Mouse (Mus musculus): ENCODE data around the gene Fam102b. TPM values are rescaled to one million over a fixed set of nuclear protein-coding genes. Genes with fewer than 3 reads are reported as not detected.
A peak's percentile ranks its signal among the peaks of the same experiment; 100 is the strongest.

Gene Fam102b
- polyA plus RNA-seq, 1 experiment, result 2.5 TPM

- 94% methylated on average over 13 of the region's 13 CpGs for WGBS
- TF ChIP-seq CTCF (IDR thresholded peaks at IDR 0.05; ENCODE audit: extremely low read depth, insufficient read depth, insufficient read length, insufficient replicate concordance) (no peak), POLR2A (IDR thresholded peaks at IDR 0.05; ENCODE audit: low read depth, low read length) (no peak)
- no peaks in the 10 kb centered on the region for H3K4me1 ChIP-seq (ENCODE audit: control insufficient read depth, insufficient read depth, insufficient read length)
- no peak for DNase-seq (ENCODE audit: low read depth in 1 of 2, low spot score in 2 of 2)
- H3K27ac ChIP-seq (ENCODE audit: insufficient read depth, low read length), result no peak overlapping the region
- no peaks in the 10 kb centered on the region for H3K36me3 ChIP-seq (ENCODE audit: control insufficient read depth, insufficient read depth, low read length)
- H3K4me3 ChIP-seq (ENCODE audit: extremely low read depth, insufficient read depth, insufficient read length), result no peak overlapping the region
- no peaks in the 10 kb centered on the region for H3K27me3 ChIP-seq (ENCODE audit: control insufficient read depth, insufficient read depth, low read length)
Observed at GRCm38 (mm10) chr3:108959680-108960295, 67.6 kb downstream of the Fam102b start.

DNA sequence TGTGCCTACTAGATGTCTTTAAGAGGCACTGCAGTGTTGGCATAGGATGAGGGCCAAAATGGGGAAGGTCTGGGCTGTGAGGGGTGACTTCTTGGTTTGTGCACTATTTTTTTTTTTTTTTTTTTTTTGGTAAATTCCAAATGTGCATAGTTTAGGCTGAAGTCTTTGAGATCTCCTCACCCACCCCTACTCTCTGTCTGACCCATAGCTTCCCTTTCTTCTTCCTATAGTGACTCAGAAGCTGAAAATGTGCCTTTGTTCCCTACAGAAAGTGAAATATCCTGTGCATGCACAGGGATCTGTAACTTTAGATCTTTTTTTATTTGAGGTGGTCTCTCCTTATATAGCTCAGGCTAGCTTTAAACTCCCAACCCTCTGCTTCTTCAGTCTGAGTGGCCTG is 69.4 kb downstream of the Fam102b start:
- Histone ChIP-seq H3K4me1 (ENCODE audit: control insufficient read depth, insufficient read depth, insufficient read length) (no peaks in the 10 kb centered on the region), H3K4me3 (ENCODE audit: extremely low read depth, insufficient read depth, insufficient read length) (no peak overlapping the region), H3K36me3 (ENCODE audit: control insufficient read depth, insufficient read depth, low read length) (no peaks in the 10 kb centered on the region), H3K27me3 (ENCODE audit: control insufficient read depth, insufficient read depth, low read length) (no peaks in the 10 kb centered on the region), H3K27ac (ENCODE audit: insufficient read depth, low read length) (no peak overlapping the region)
- DNase-seq (ENCODE audit: low read depth in 1 of 2, low spot score in 2 of 2), result no peak
- TF ChIP-seq CTCF (IDR thresholded peaks at IDR 0.05; ENCODE audit: extremely low read depth, insufficient read depth, insufficient read length, insufficient replicate concordance) (no peak), POLR2A (IDR thresholded peaks at IDR 0.05; ENCODE audit: low read depth, low read length) (no peak)

DNA sequence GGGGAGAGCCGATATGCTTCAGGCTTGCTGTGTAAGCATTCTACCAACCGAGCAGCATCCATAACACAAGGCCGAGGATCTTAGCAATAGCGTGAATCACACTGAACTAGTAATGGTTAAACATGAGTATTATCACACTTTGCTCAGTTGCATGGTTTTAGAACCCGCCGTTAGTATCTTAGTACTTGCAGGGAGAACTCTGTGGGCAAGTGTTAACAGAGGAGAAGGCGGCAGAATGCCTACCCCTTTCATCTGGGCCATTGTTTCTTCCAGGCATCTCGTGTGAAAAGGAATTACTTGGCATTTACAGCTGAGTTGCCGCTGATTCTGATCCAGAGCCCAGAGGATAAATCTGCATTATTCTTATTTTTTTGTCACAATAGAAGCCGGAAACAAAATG is 86.4 kb downstream of the Fam102b start:
- Histone ChIP-seq H3K4me3 (ENCODE audit: extremely low read depth, insufficient read depth, insufficient read length) (no peak overlapping the region), H3K36me3 (ENCODE audit: control insufficient read depth, insufficient read depth, low read length) (no peaks in the 10 kb centered on the region), H3K27me3 (ENCODE audit: control insufficient read depth, insufficient read depth, low read length) (no peaks in the 10 kb centered on the region), H3K4me1 (ENCODE audit: control insufficient read depth, insufficient read depth, insufficient read length) (peaks cover 3% of the 10 kb centered on the region; the same call in 1 of the 2 replicates), H3K27ac (ENCODE audit: insufficient read depth, low read length) (no peak overlapping the region)
- TF ChIP-seq CTCF (IDR thresholded peaks at IDR 0.05; ENCODE audit: extremely low read depth, insufficient read depth, insufficient read length, insufficient replicate concordance), result no peak
- no peak for TF ChIP-seq POLR2A (IDR thresholded peaks at IDR 0.05; ENCODE audit: low read depth, low read length)
- WGBS, result 92% methylated on average over 10 of the region's 10 CpGs
- DNase-seq (ENCODE audit: low read depth in 1 of 2, low spot score in 2 of 2), result no peak

- H3K4me3 ChIP-seq (ENCODE audit: extremely low read depth, insufficient read depth, insufficient read length), result peak within 1 kb of the TSS; percentile 12; the same call in 1 of the 2 replicates
- 68% methylated on average over 59 of the region's 59 CpGs for WGBS
Observed at GRCm38 (mm10) chr3:108940001-108940633, 87.3 kb downstream of the Fam102b start, which contains the start of gene Gm9857. Gene Gm9857 (minus strand): TSS chr3:108940445.

GRCm38 (mm10) chr3:108939573-108939972 is 87.8 kb downstream of the Fam102b start, which contains the start of gene Henmt1:
Gene Henmt1 (plus strand): TSS chr3:108939873.
- H3K4me3 ChIP-seq (ENCODE audit: extremely low read depth, insufficient read depth, insufficient read length), result peak within 1 kb of the TSS; percentile 12; the same call in 1 of the 2 replicates
- no peak for DNase-seq (ENCODE audit: low read depth in 1 of 2, low spot score in 2 of 2)
- H3K4me1 ChIP-seq (ENCODE audit: control insufficient read depth, insufficient read depth, insufficient read length), result peaks cover 3% of the 10 kb centered on the region; the same call in 1 of the 2 replicates
- H3K27ac ChIP-seq (ENCODE audit: insufficient read depth, low read length), result no peak within 1 kb of the TSS
- H3K36me3 ChIP-seq (ENCODE audit: control insufficient read depth, insufficient read depth, low read length), result no peaks in the 10 kb centered on the region
- TF ChIP-seq POLR2A (IDR thresholded peaks at IDR 0.05; ENCODE audit: low read depth, low read length), result no peak
- TF ChIP-seq CTCF (IDR thresholded peaks at IDR 0.05; ENCODE audit: extremely low read depth, insufficient read depth, insufficient read length, insufficient replicate concordance), result no peak
- WGBS, result 77% methylated on average over 5 of the region's 5 CpGs
- H3K27me3 ChIP-seq (ENCODE audit: control insufficient read depth, insufficient read depth, low read length), result no peaks in the 10 kb centered on the region

More at GRCm38 (mm10) chr3:108940001-108940633, 87.3 kb downstream of the Fam102b start, which contains the start of gene Gm9857:
- no peaks in the 10 kb centered on the region for H3K27me3 ChIP-seq (ENCODE audit: control insufficient read depth, insufficient read depth, low read length)
- H3K4me1 ChIP-seq (ENCODE audit: control insufficient read depth, insufficient read depth, insufficient read length), result peaks cover 3% of the 10 kb centered on the region; the same call in 1 of the 2 replicates
- no peak for DNase-seq (ENCODE audit: low read depth in 1 of 2, low spot score in 2 of 2)
- H3K36me3 ChIP-seq (ENCODE audit: control insufficient read depth, insufficient read depth, low read length), result no peaks in the 10 kb centered on the region
- TF ChIP-seq POLR2A (IDR thresholded peaks at IDR 0.05; ENCODE audit: low read depth, low read length) (no peak), CTCF (IDR thresholded peaks at IDR 0.05; ENCODE audit: extremely low read depth, insufficient read depth, insufficient read length, insufficient replicate concordance) (no peak)
- H3K27ac ChIP-seq (ENCODE audit: insufficient read depth, low read length), result no peak within 1 kb of the TSS

GRCm38 (mm10) chr3:108938691-108939090 is 88.7 kb downstream of the Fam102b start:
- H3K4me3 ChIP-seq (ENCODE audit: extremely low read depth, insufficient read depth, insufficient read length), result no peak overlapping the region
- WGBS, result 82% methylated on average over 5 of the region's 5 CpGs
- no peak for DNase-seq (ENCODE audit: low read depth in 1 of 2, low spot score in 2 of 2)

More at GRCm38 (mm10) chr3:108938691-108939090, 88.7 kb downstream of the Fam102b start:
- H3K4me1 ChIP-seq (ENCODE audit: control insufficient read depth, insufficient read depth, insufficient read length), result peaks cover 3% of the 10 kb centered on the region; the same call in 1 of the 2 replicates
- TF ChIP-seq CTCF (IDR thresholded peaks at IDR 0.05; ENCODE audit: extremely low read depth, insufficient read depth, insufficient read length, insufficient replicate concordance), result no peak
- TF ChIP-seq POLR2A (IDR thresholded peaks at IDR 0.05; ENCODE audit: low read depth, low read length), result no peak
- H3K36me3 ChIP-seq (ENCODE audit: control insufficient read depth, insufficient read depth, low read length), result no peaks in the 10 kb centered on the region
- no peaks in the 10 kb centered on the region for H3K27me3 ChIP-seq (ENCODE audit: control insufficient read depth, insufficient read depth, low read length)
- no peak overlapping the region for H3K27ac ChIP-seq (ENCODE audit: insufficient read depth, low read length)
